Mouse (Mus musculus) cerebellum, adult 2 months (tissue): ENCODE results near the gene Polr2f. TPM values are rescaled to one million over a fixed set of nuclear protein-coding genes. Genes with fewer than 3 reads are reported as not detected.

Experiments used
- DNase-seq, 2 experiments: peaks; one replicate each; pipeline ENCODE4 v3.0.0; 2021
- H3K27ac ChIP-seq: fragments of 200-500 bp; 2 replicates; pipeline ENCODE4 v1.5.1; 2012; ENCODE audit warnings: low read length, control low read depth, inconsistent platforms; ENCODE audit not compliant: insufficient read depth
- H3K27me3 ChIP-seq: fragments of 200-500 bp; 2 replicates; pipeline ENCODE4 v1.6.1; 2012; ENCODE audit warnings: inconsistent platforms, mild to moderate bottlenecking, low read length, moderate library complexity; ENCODE audit not compliant: control insufficient read depth, insufficient read depth
- H3K4me1 ChIP-seq: fragments of 200-500 bp; 2 replicates; pipeline ENCODE4 v1.6.1; 2011; ENCODE audit warnings: low read length; ENCODE audit not compliant: control insufficient read depth, insufficient read depth
- H3K4me3 ChIP-seq: fragments of 200-500 bp; replicated peaks from 2 replicates; pipeline ENCODE3; 2011; ENCODE audit warnings: mild to moderate bottlenecking, low read depth, low read length, control low read depth; ENCODE audit not compliant: insufficient read depth
- CTCF ChIP-seq: fragments of 200-500 bp; IDR thresholded peaks from 2 replicates; pipeline ENCODE4 v1.5.1; 2011; ENCODE audit warnings: low read depth, mild to moderate bottlenecking, control low read depth, low read length, moderate library complexity, borderline replicate concordance; ENCODE audit not compliant: insufficient read depth
- POLR2A ChIP-seq: fragments of 200-500 bp; IDR thresholded peaks from 2 replicates; pipeline ENCODE4 v1.6.1; 2011; ENCODE audit warnings: low read length, control low read depth, borderline replicate concordance; ENCODE audit not compliant: insufficient read depth
- WGBS: fragments of 180-500 bp; shearing (Covaris S2); methylation state at CpG from one replicate; pipeline ENCODE4 v1.1.7; 2018; 5-methylcytosine and 5-hydroxymethylcytosine counted together
- polyA plus RNA-seq: library from polyadenylated mRNA; depleted of rRNA; stranded (reverse); fragments of >200 nt; gene quantifications from 2 replicates; pipeline ENCODE4 v1.2.3, GENCODE M21; 2012

Polr2f gene
- polyA plus RNA-seq, 1 experiment = 110 TPM

GRCm38 (mm10) chr15:79176905-79177304 lies 36.1 kb downstream of the Polr2f start:
- Histone ChIP-seq H3K4me3 (no peak overlapping the region), H3K27me3 (no peaks in the 10 kb centered on the region), H3K4me1 (no peaks in the 10 kb centered on the region), H3K27ac (no peak overlapping the region)
- no peak for DNase-seq
- WGBS = 56% methylated on average over 6 of the region's 6 CpGs
- no peak for TF ChIP-seq POLR2A
- no peak for TF ChIP-seq CTCF

DNA sequence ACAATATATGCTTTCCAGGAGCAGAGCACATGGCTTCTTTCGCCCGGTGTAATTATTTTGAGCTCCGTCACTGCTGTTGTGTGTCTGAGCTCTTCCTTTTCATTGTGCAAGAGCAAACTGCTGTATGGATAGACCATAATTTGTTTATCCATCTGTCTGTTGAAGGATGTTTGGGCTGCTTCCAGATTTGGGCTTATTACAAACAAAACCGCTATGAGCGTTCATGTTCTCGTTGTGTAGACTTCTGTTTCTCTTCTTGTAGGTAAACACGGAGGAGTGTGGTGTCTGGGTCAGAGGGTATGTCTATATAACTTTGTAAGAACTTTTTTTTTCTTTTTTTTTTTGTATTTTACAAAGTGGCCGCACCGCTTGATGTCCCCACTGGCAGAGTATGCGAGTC lies 44.4 kb downstream of the Polr2f start:
- WGBS = 79% methylated on average over 10 of the region's 10 CpGs

GRCm38 (mm10) chr15:79187819-79188218 lies 47.0 kb downstream of the Polr2f start:
- H3K27me3 ChIP-seq = no peaks in the 10 kb centered on the region
- no peak for DNase-seq
- H3K4me1 ChIP-seq = no peaks in the 10 kb centered on the region
- no peak overlapping the region for H3K27ac ChIP-seq
- TF ChIP-seq CTCF (no peak), POLR2A (no peak)
- 93% methylated on average over 8 of the region's 8 CpGs for whole genome bisulfite sequencing
- no peak overlapping the region for H3K4me3 ChIP-seq

More for the DNA sequence above, 44.4 kb downstream of the Polr2f start:
- H3K27ac ChIP-seq = no peak overlapping the region
- no peak for TF ChIP-seq CTCF
- no peak for TF ChIP-seq POLR2A
- H3K27me3 ChIP-seq = no peaks in the 10 kb centered on the region
- no peak for DNase-seq
- H3K4me1 ChIP-seq = no peaks in the 10 kb centered on the region
- no peak overlapping the region for H3K4me3 ChIP-seq

- H3K4me3 ChIP-seq = no peak overlapping the region
- TF ChIP-seq POLR2A (no peak), CTCF (no peak)
- H3K27ac ChIP-seq = no peak overlapping the region
- DNase-seq = no peak
- no peaks in the 10 kb centered on the region for H3K4me1 ChIP-seq
- no peaks in the 10 kb centered on the region for H3K27me3 ChIP-seq
- 97% methylated on average over 2 of the region's 2 CpGs for WGBS
Measured at GRCm38 (mm10) chr15:79191426-79191825, 50.6 kb downstream of the Polr2f start.

DNA sequence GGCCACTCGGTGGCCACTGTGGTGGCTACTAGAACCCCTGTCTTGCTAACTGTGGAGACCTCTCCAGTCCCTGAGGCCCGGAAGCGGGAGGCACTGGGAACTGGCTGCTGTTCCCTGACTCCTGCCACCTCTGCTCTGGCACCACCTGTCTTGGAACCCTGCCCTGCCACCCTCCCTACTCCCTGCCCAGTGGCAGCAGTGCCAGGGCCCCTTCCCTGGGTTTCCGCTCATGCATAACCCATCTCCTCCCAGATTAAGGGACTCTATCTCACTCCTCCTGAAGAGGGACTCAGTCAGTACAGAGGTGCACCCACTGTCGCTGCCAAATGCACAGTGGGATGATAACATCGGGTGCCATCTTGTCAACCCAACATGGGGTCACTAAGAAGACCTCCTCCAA lies 51.6 kb downstream of the Polr2f start:
- TF ChIP-seq CTCF (no peak), POLR2A (no peak)
- H3K27ac ChIP-seq = no peak overlapping the region
- H3K4me1 ChIP-seq = no peaks in the 10 kb centered on the region
- H3K4me3 ChIP-seq = no peak overlapping the region
- DNase-seq = no peak
- 43% methylated on average over 6 of the region's 6 CpGs for WGBS
- H3K27me3 ChIP-seq = no peaks in the 10 kb centered on the region

GRCm38 (mm10) chr15:79192885-79193845 lies 52.4 kb downstream of the Polr2f start:
- peak in 1 of 2 experiments; percentile 26 for DNase-seq
- Histone ChIP-seq H3K27ac (peak overlapping the region; percentile 34; the same call in 1 of the 2 replicates), H3K4me3 (no peak overlapping the region), H3K27me3 (no peaks in the 10 kb centered on the region), H3K4me1 (no peaks in the 10 kb centered on the region)
- 6% methylated on average over 27 of the region's 27 CpGs for WGBS
- TF ChIP-seq CTCF (no peak), POLR2A (no peak)

DNA sequence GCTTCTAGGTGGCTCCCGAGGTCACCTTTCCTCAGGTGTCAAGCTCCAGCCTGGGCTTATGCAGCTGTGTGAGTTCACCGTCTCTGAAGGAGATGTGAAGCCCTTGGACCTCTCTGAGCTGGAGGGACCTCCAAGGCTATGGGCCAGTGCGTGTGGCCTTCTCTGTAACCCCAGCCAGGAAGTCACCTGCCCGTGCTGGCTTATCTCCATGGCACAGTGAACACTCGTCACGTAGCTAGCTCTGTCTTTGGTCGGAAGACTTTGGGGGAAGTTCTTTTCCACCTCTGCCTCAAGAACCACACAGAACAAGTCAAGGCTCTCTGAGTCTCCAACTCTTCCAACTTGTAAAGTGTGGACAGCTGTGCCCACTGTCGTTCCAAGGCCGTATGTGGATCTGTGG lies 53.2 kb downstream of the Polr2f start:
- Histone ChIP-seq H3K4me1 (no peaks in the 10 kb centered on the region), H3K4me3 (no peak overlapping the region), H3K27ac (peak overlapping the region; percentile 34; the same call in 1 of the 2 replicates), H3K27me3 (no peaks in the 10 kb centered on the region)
- TF ChIP-seq POLR2A (no peak), CTCF (no peak)
- 65% methylated on average over 9 of the region's 9 CpGs for WGBS
- DNase-seq = no peak

DNA sequence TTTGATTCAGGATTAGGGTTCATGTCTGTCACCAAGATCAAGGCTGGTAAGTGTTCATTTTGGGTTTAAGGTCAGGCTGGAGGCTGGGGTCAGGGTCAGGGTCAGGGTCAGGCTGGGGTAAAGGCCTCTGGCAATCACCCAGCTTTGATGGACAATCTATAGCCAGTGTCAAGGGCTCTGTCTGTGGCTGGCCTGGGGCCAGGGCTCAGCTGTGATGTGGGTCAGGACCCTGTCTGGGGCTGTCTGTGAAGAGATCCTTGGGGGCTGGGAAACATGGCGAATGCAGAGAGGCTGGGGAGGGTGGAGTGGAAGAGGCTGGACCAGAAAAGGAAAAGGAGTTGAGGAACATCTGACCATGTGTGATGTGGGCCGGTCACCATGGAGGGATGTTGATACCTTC lies 54.1 kb downstream of the Polr2f start:
- WGBS = 78% methylated on average over 2 of the region's 2 CpGs
- no peak for DNase-seq
- no peak for TF ChIP-seq POLR2A
- no peak for TF ChIP-seq CTCF
- no peaks in the 10 kb centered on the region for H3K4me1 ChIP-seq
- no peak overlapping the region for H3K27ac ChIP-seq
- H3K4me3 ChIP-seq = no peak overlapping the region
- H3K27me3 ChIP-seq = no peaks in the 10 kb centered on the region
